Mouse (Mus musculus): ENCODE data around the gene Xrcc3.

GRCm38 (mm10) chr12:111797251-111797650 lies 16.4 kb downstream of the Xrcc3 start:
- TF ChIP-seq CTCF (IDR thresholded peaks at IDR 0.05) (no peak), EP300 (IDR thresholded peaks at IDR 0.05) (no peak)
